Mouse (Mus musculus) embryonic fibroblast, embryonic 13.5 days (primary cell): ENCODE measurements around the gene Mlkl.

Experiments used
- CTCF ChIP-seq: IDR thresholded peaks from 2 replicates; pipeline ENCODE4 v1.5.1; 2011; ENCODE audit warnings: mild to moderate bottlenecking, control low read depth, low read length, moderate library complexity, borderline replicate concordance; ENCODE audit not compliant: insufficient read depth
- POLR2A ChIP-seq: IDR thresholded peaks from 2 replicates; pipeline ENCODE4 v1.6.1; 2011; ENCODE audit warnings: low read depth, mild to moderate bottlenecking, control low read depth, low read length, moderate library complexity

DNA sequence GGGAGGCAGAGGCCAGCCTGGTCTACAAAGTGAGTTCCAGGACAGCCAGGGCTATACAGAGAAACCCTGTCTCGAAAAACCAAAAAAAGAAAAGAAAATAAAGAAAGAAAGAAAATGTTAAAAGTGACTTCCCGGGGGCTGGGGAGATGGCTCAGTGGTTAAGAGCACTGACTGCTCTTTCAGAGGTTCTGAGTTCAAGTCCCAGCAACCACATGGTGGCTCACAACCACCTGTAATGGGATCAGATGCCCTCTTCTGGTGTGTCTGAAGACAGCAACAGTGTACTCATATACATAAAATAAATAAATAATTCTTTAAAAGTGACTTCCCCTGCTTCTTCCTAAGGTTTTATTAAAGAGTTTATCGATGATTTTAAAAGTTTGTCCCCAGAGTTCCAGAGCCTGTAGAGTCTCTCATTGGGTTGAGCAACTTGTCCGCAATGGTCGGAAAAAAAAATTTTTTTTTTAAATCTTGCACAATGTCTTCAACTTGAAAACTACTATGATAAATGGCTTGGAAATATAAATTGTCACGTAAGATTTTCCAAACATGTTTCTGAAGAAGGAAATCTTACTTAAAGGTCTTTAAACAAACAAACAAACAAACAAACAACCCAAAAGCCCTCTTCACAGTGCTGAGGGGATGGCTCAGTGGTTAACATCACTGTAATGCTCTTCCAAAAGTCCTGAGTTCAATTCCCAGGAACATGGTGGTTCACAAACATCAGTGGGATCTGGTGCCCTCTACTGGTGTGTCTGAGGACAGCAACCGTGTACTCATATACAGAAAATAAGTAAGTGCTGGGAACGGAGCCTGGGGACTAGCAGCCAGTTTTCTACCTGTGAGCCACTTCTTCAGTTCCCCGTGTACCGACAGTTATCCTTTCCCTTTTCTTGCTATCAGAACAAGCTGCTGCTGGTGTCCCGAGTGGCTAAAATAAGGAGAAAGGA, 37.1 kb downstream of the Mlkl start:
- TF ChIP-seq POLR2A: no peak
- TF ChIP-seq CTCF: no peak
